Mouse (Mus musculus) G1E (cell line): Measurements from ENCODE around the gene Vps54. TPM values are rescaled to one million over a fixed set of nuclear protein-coding genes. Genes with fewer than 3 reads are reported as not detected.
"Not testable (repeated sequence)": the region's sequence is repeated elsewhere in the genome, so short reads cannot be mapped to it uniquely, and the experiment has no call there.

ENCODE experiments used
- ATAC-seq: 2 replicates; pipeline ENCODE4 v1.8.0; 2016; ENCODE audit warnings: mild to moderate bottlenecking; ENCODE audit not compliant: insufficient number of reproducible peaks, poor library complexity, low FRiP score, severe bottlenecking; ENCODE audit errors: extremely low read depth
- DNase-seq: peaks from one replicate; pipeline ENCODE4 v3.0.0; 2012; ENCODE audit warnings: low spot score
- H3K27me3 ChIP-seq: 2 replicates; pipeline ENCODE4 v1.6.1; 2012; ENCODE audit warnings: mild to moderate bottlenecking, low read length, inconsistent platforms; ENCODE audit not compliant: insufficient read depth
- H3K36me3 ChIP-seq: replicated peaks from 2 replicates; pipeline ENCODE3; 2012; ENCODE audit warnings: mild to moderate bottlenecking, inconsistent platforms
- H3K4me1 ChIP-seq: 2 replicates; pipeline ENCODE4 v1.6.1; 2012; ENCODE audit warnings: low read depth, low read length, inconsistent platforms, mixed read lengths; ENCODE audit not compliant: insufficient read depth
- H3K4me3 ChIP-seq: 2 replicates; pipeline ENCODE4 v1.5.1; 2012; ENCODE audit warnings: low read depth, mild to moderate bottlenecking, inconsistent platforms, low read length, moderate library complexity, mixed read lengths
- H3K9me3 ChIP-seq: replicated peaks from 2 replicates; pipeline ENCODE4 v1.6.1; 2012; ENCODE audit warnings: inconsistent platforms
- CTCF ChIP-seq: IDR thresholded peaks from 2 replicates; pipeline ENCODE4 v1.5.1; 2012; ENCODE audit warnings: low read depth, low read length, inconsistent platforms, mixed read lengths
- GATA1 ChIP-seq: IDR thresholded peaks from 2 replicates; pipeline ENCODE4 v1.6.1; 2012; ENCODE audit warnings: borderline replicate concordance, low read length, inconsistent platforms, mixed read lengths
- GATA2 ChIP-seq: IDR thresholded peaks from 2 replicates; pipeline ENCODE4 v1.6.1; 2012; ENCODE audit warnings: low read depth, low read length, inconsistent platforms, borderline replicate concordance
- POLR2AphosphoS5 ChIP-seq: IDR thresholded peaks from 2 replicates; pipeline ENCODE4 v1.6.1; 2012; ENCODE audit warnings: low read depth, low read length, inconsistent platforms; ENCODE audit not compliant: insufficient replicate concordance
- TAL1 ChIP-seq: conservative IDR thresholded peaks from 2 replicates; pipeline ENCODE4 v1.6.1; 2012; ENCODE audit warnings: low read depth, low read length, inconsistent platforms, mixed read lengths
- polyA plus RNA-seq: library from polyadenylated mRNA; stranded (reverse); fragments of >175 nt; gene quantifications from 2 replicates; pipeline ENCODE4 v1.2.3, GENCODE M21; 2012
- total RNA-seq, 2 experiments: library from RNA; stranded (forward) in 1 of 2; stranded (reverse) in 1 of 2; fragments of 200-1000 nt in 1 of 2; fragments of >200 nt in 1 of 2; fragmentation: Nextera tagmentation in 1 of 2; gene quantifications; 2 replicates each; pipeline ENCODE4 v1.2.3; 2014 to 2017

Gene Vps54
- total and polyA plus RNA-seq, 3 experiments = 1.4 to 55.4 (median 42.9) TPM

DNA sequence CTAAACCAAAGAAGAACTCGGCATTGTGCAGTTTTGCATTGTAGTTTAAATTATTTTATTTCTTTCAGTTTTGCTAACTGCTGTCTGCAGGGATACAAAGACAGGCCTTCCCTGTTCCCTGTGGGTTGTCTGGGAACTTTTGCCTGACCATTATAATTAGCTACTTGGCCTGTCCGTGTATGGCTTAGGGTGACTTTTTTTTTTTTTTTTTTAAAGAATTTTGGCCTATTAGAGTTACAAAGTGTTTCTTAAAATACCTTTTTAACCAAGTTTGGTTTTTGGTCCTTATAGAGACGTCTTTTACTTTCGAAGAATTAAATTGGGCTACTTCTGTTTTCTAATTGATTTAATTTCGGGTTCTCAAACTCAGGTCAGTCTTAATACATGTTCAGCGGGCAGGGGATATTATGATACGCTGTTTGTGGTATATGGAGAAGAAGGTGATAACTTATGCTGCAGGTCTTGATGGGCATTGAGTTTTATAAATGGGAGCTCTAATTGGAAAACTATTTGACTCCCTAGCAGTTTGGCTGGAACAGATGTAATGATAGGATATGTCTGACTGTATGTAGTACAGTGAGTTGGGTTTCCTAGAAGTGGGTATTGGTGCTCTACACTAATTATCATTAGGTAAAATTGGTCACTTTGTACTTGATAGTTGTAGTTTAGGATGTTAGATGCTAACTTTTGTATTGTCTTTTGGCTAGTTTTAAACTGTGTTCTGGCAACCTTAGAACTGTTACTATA lies 855 bp downstream of the Vps54 start:
- ATAC-seq = no peak
- no peak for DNase-seq
- no peaks in the 10 kb centered on the region for H3K36me3 ChIP-seq
- no peak for TF ChIP-seq POLR2AphosphoS5
- TF ChIP-seq GATA1 = no peak
- no peak for TF ChIP-seq CTCF
- no peak for TF ChIP-seq TAL1
- no peak for TF ChIP-seq GATA2
- H3K27me3 ChIP-seq = no peaks in the 10 kb centered on the region
- H3K4me3 ChIP-seq = peak overlapping the region; percentile 93
- H3K9me3 ChIP-seq = no peaks in the 10 kb centered on the region
- peaks cover 13% of the 10 kb centered on the region for H3K4me1 ChIP-seq

DNA sequence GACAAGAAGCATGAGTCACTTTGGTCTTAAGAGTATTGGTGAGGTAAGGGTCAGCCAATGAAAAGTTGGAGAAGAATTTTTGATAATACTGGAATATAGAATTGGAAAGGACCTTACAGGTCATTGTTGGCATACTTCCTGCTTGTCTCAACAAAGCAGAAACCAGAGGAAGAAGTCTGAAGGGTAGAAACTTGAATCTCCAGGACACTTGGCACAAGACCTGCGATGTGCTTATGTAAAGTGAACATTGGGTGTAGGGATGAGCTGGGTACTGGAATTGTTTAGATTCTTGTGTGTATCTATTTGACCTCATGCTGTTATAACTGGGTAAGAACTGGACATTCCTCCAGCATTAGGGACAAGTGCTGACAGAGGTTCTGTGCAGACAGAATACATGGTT lies 2.3 kb downstream of the Vps54 start:
- H3K4me3 ChIP-seq = no peak overlapping the region
- no peak for DNase-seq
- TF ChIP-seq CTCF (no peak), POLR2AphosphoS5 (no peak), TAL1 (no peak)

DNA sequence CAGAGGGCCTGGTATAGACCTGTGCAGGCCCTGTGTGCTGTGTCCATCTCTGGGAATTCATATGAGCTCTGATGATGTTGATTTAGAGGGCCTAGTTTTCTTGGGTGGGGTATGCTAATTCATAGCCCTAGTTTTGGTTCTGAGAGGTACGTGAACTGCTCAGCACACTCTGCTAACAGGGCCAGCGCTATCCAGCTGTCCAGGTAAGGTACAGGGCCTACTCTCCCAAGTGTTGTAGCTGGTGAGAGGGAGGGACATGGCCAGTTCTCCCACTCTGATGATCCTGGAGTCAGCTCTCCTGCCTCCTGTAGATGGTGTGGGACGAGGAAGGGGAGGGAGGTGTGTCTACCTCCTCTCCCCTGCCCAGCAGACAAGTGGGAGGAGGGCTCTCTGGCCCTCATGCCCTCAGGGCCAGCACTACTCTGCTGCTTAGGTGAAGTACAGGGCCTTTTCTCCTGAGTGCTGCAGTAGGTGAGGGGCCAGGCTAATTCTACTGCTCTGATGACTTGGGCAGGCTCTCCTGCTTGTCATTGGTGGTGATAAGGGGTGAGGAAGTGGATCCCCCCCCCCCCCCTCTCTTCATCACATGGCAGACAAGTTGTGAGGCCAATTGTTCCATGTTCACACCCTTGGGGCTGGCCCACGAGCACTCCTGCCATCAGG lies 8.3 kb downstream of the Vps54 start:
- no peak for DNase-seq
- Histone ChIP-seq H3K36me3 (peaks cover 33% of the 10 kb centered on the region), H3K4me3 (peak overlapping the region; percentile 3; the same call in 1 of the 2 replicates), H3K27me3 (no peaks in the 10 kb centered on the region), H3K9me3 (no peaks in the 10 kb centered on the region), H3K4me1 (peaks cover 22% of the 10 kb centered on the region)
- TF ChIP-seq TAL1 = no peak
- no peak for TF ChIP-seq GATA1
- TF ChIP-seq GATA2 = no peak
- TF ChIP-seq CTCF = no peak
- ATAC-seq = no peak

More for the DNA sequence above, 2.3 kb downstream of the Vps54 start:
- Histone ChIP-seq H3K36me3 (peaks cover 2% of the 10 kb centered on the region), H3K4me1 (peaks cover 13% of the 10 kb centered on the region), H3K9me3 (no peaks in the 10 kb centered on the region), H3K27me3 (no peaks in the 10 kb centered on the region)
- ATAC-seq = no peak

DNA sequence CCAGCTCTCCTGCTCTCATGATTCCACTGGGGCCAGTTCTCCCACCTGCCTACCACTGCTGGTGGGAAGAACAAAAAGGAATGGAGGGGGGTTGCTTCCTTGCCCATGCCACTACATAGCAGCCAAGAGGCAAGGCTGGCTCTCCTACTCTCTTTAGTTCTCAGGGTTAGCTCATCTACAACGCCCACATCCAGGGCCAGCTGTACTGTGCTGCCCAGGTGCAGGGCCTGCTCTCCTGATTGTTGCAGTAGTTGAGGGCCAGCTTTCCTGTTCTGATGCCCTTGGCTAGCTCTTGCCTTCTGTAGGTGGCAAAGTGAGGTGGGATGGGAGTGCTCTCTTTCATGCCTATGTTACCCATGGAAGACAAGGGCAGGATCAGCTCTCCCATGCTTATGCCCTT lies 8.9 kb downstream of the Vps54 start:
- no peak for ATAC-seq
- Histone ChIP-seq H3K4me3 (no peak overlapping the region), H3K36me3 (peaks cover 36% of the 10 kb centered on the region), H3K4me1 (peaks cover 24% of the 10 kb centered on the region), H3K9me3 (no peaks in the 10 kb centered on the region), H3K27me3 (no peaks in the 10 kb centered on the region)
- TF ChIP-seq TAL1 = no peak
- TF ChIP-seq GATA1 = no peak
- no peak for TF ChIP-seq CTCF
- no peak for TF ChIP-seq GATA2
- no peak for TF ChIP-seq POLR2AphosphoS5
- DNase-seq = no peak

DNA sequence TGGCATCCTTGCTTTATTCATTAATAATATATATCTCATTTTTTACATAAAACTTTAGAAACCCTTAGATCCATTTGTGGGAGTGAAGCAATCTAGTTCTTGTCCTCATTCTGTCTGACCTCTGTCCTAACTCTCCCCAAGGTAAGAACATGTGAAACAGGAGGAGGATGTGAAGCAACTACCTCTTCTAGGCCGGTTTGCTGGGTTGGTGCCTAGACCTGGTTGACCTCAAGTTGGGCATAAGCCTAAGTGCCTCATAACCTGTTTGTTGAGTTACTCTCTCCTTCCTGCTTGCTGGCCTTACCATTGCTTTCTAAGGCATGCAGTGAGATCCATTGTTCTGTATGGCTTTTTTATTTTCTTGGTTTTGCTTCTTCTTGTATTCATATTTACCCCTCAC lies 11.3 kb downstream of the Vps54 start:
- peaks cover 40% of the 10 kb centered on the region for H3K36me3 ChIP-seq
- no peak overlapping the region for H3K4me3 ChIP-seq
- DNase-seq = no peak
- TF ChIP-seq CTCF (no peak), POLR2AphosphoS5 (no peak), GATA2 (no peak), GATA1 (no peak), TAL1 (no peak)
- peaks cover 24% of the 10 kb centered on the region for H3K4me1 ChIP-seq
- no peaks in the 10 kb centered on the region for H3K27me3 ChIP-seq
- H3K9me3 ChIP-seq = no peaks in the 10 kb centered on the region
- no peak for ATAC-seq

DNA sequence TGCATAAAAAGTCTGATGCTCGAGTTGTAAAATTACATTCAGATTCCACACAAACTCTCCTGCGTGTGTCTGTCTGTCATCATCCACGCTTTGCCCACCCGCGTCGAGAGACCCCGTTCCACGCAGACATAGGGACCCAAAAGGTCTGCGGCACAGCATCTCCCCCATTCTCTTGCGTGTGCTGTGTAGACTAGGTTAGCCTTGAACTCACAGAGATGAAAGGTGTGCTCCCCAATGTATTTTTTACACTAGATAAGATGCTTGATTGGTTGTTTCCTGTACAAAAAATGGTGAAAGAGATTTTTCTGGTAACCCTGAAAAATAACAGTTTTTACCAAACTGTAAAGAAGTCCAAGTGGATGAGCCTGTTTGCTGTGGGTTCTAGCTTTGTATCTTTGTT lies 19.5 kb downstream of the Vps54 start:
- peaks cover 15% of the 10 kb centered on the region for H3K36me3 ChIP-seq
- not testable (repeated sequence) for H3K27me3 ChIP-seq, ATAC-seq, H3K4me3 ChIP-seq, H3K9me3 ChIP-seq, DNase-seq, H3K4me1 ChIP-seq
